Comparison of ENCODE assay signal across 9 mouse cellular contexts in genomic region chr11:47890315-47890714, GRCm38 (mm10).
DNase-seq lines count a peak whose midpoint lies in the region; ATAC-seq and TF ChIP-seq lines count a peak whose summit lies in the region.
"Had no signal": no experiment of that assay in that cellular context is flagged by ENCODE, and none has a peak within 500 bp of the region (broad histone marks: within the 10 kb centered on the region; RNA-seq: fewer than 3 reads in every experiment).

No protein-coding gene starts in this region.

- no peaks in the 10 kb centered on the region for H3K27me3 ChIP-seq in heart, embryonic 10.5 days (ENCODE audit: insufficient read depth, poor library complexity, severe bottlenecking)
- H3K27me3 ChIP-seq in midbrain, postnatal 0 days (ENCODE audit: insufficient read depth, low read length): no peaks in the 10 kb centered on the region
- no peaks in the 10 kb centered on the region for H3K27me3 ChIP-seq in midbrain, embryonic 16.5 days (ENCODE audit: control insufficient read depth, insufficient read depth, low read depth, low read length)
- H3K27me3 ChIP-seq in embryonic facial prominence, embryonic 14.5 days (replicated peaks; ENCODE audit: control insufficient read depth, insufficient read depth, low read length): no peaks in the 10 kb centered on the region
- H3K27me3 ChIP-seq in liver, embryonic 12.5 days (replicated peaks): no peaks in the 10 kb centered on the region

- peak; percentile 56 for TF ChIP-seq CTCF in midbrain, postnatal 0 days (IDR thresholded peaks at IDR 0.05)

- peak; percentile 3 to 37 for DNase-seq in heart, adult 18-20 months
- no peak for DNase-seq in heart, embryonic 10.5 days (ENCODE audit: low spot score)
- peak; percentile 45 for DNase-seq in midbrain, postnatal 0 days (ENCODE audit: low spot score)
- DNase-seq in embryonic facial prominence, embryonic 14.5 days (ENCODE audit: low spot score): peak; percentile 19
- DNase-seq in retina, embryonic 14.5 days (ENCODE audit: low spot score): peak; percentile 53

- H3K4me2 ChIP-seq in midbrain, postnatal 0 days (ENCODE audit: low read depth, low read length, poor library complexity, severe bottlenecking): no peak overlapping the region
- H3K4me2 ChIP-seq in midbrain, embryonic 16.5 days (ENCODE audit: low read length): no peak overlapping the region
- no peak overlapping the region for H3K4me2 ChIP-seq in embryonic facial prominence, embryonic 14.5 days (ENCODE audit: low read depth, low read length)
- H3K4me2 ChIP-seq in liver, embryonic 12.5 days: no peak overlapping the region

- H3K27ac ChIP-seq in heart, embryonic 10.5 days: no peak overlapping the region
- no peak overlapping the region for H3K27ac ChIP-seq in midbrain, postnatal 0 days (ENCODE audit: low read depth, low read length)
- no peak overlapping the region for H3K27ac ChIP-seq in midbrain, embryonic 16.5 days (ENCODE audit: low read length)
- no peak overlapping the region for H3K27ac ChIP-seq in embryonic facial prominence, embryonic 14.5 days (replicated peaks; ENCODE audit: low read depth, low read length)
- no peak overlapping the region for H3K27ac ChIP-seq in liver, embryonic 12.5 days

- no peaks in the 10 kb centered on the region for H3K36me3 ChIP-seq in heart, embryonic 10.5 days
- no peaks in the 10 kb centered on the region for H3K36me3 ChIP-seq in midbrain, postnatal 0 days (ENCODE audit: insufficient read depth, low read length)
- no peaks in the 10 kb centered on the region for H3K36me3 ChIP-seq in midbrain, embryonic 16.5 days (ENCODE audit: control insufficient read depth, insufficient read depth, low read length)
- H3K36me3 ChIP-seq in embryonic facial prominence, embryonic 14.5 days (ENCODE audit: control insufficient read depth, insufficient read depth, low read length): no peaks in the 10 kb centered on the region
- H3K36me3 ChIP-seq in liver, embryonic 12.5 days: no peaks in the 10 kb centered on the region

- no peak overlapping the region for H3K9ac ChIP-seq in midbrain, postnatal 0 days (replicated peaks; ENCODE audit: low read length, poor library complexity, severe bottlenecking)
- H3K9ac ChIP-seq in midbrain, embryonic 16.5 days (ENCODE audit: low read depth, low read length): no peak overlapping the region
- no peak overlapping the region for H3K9ac ChIP-seq in embryonic facial prominence, embryonic 14.5 days (ENCODE audit: low read depth, low read length)
- no peak overlapping the region for H3K9ac ChIP-seq in liver, embryonic 12.5 days

- ATAC-seq in midbrain, postnatal 0 days (ENCODE audit: low FRiP score): no peak
- ATAC-seq in midbrain, embryonic 16.5 days: no peak
- no peak for ATAC-seq in embryonic facial prominence, embryonic 14.5 days (ENCODE audit: low read depth)
- no peak for ATAC-seq in liver, embryonic 12.5 days
- ATAC-seq in monocyte, adult 5-6 weeks (replicated peaks; ENCODE audit: insufficient number of reproducible peaks, low FRiP score, low TSS enrichment, poor library complexity, severe bottlenecking): no peak

- no peaks in the 10 kb centered on the region for H3K9me3 ChIP-seq in heart, embryonic 10.5 days
- no peaks in the 10 kb centered on the region for H3K9me3 ChIP-seq in midbrain, postnatal 0 days (ENCODE audit: low read length)
- H3K9me3 ChIP-seq in midbrain, embryonic 16.5 days (replicated peaks; ENCODE audit: control insufficient read depth, low read length, poor library complexity, severe bottlenecking): no peaks in the 10 kb centered on the region
- no peaks in the 10 kb centered on the region for H3K9me3 ChIP-seq in embryonic facial prominence, embryonic 14.5 days (ENCODE audit: control insufficient read depth, low read length)
- H3K9me3 ChIP-seq in liver, embryonic 12.5 days (replicated peaks): no peaks in the 10 kb centered on the region

- no peak overlapping the region for H3K4me3 ChIP-seq in heart, embryonic 10.5 days
- H3K4me3 ChIP-seq in midbrain, postnatal 0 days (ENCODE audit: low read depth, low read length): no peak overlapping the region
- no peak overlapping the region for H3K4me3 ChIP-seq in midbrain, embryonic 16.5 days (ENCODE audit: low read depth, low read length)
- H3K4me3 ChIP-seq in embryonic facial prominence, embryonic 14.5 days (ENCODE audit: low read depth, low read length): no peak overlapping the region
- no peak overlapping the region for H3K4me3 ChIP-seq in liver, embryonic 12.5 days
- H3K4me3 ChIP-seq: erythroblast, embryonic 14.5 days had no signal

- H3K4me1 ChIP-seq in heart, embryonic 10.5 days: no peaks in the 10 kb centered on the region
- H3K4me1 ChIP-seq in midbrain, postnatal 0 days (ENCODE audit: insufficient read depth, low read length): no peaks in the 10 kb centered on the region
- no peaks in the 10 kb centered on the region for H3K4me1 ChIP-seq in midbrain, embryonic 16.5 days (ENCODE audit: control insufficient read depth, insufficient read depth, low read length)
- H3K4me1 ChIP-seq in embryonic facial prominence, embryonic 14.5 days (ENCODE audit: control insufficient read depth, insufficient read depth, low read length): no peaks in the 10 kb centered on the region
- no peaks in the 10 kb centered on the region for H3K4me1 ChIP-seq in liver, embryonic 12.5 days

- 36% methylated on average over 2 of the region's 2 CpGs for WGBS in heart, embryonic 10.5 days
- 55% methylated on average over 2 of the region's 2 CpGs for WGBS in midbrain, postnatal 0 days
- 57% methylated on average over 2 of the region's 2 CpGs for WGBS in midbrain, embryonic 16.5 days
- WGBS in embryonic facial prominence, embryonic 14.5 days: 53% methylated on average over 2 of the region's 2 CpGs
- 28% methylated on average over 2 of the region's 2 CpGs for WGBS in liver, embryonic 12.5 days (ENCODE audit: insufficient replicate concordance)
